Mouse (Mus musculus) T-cell, adult 2 months (primary cell): ENCODE measurements around the gene Add3.
A peak's percentile ranks its signal among the peaks of the same experiment; 100 is the strongest.

Source experiments
- DNase-seq: peaks from one replicate; pipeline ENCODE4 v3.0.0; 2022; ENCODE audit warnings: low spot score

Add3 gene

DNA sequence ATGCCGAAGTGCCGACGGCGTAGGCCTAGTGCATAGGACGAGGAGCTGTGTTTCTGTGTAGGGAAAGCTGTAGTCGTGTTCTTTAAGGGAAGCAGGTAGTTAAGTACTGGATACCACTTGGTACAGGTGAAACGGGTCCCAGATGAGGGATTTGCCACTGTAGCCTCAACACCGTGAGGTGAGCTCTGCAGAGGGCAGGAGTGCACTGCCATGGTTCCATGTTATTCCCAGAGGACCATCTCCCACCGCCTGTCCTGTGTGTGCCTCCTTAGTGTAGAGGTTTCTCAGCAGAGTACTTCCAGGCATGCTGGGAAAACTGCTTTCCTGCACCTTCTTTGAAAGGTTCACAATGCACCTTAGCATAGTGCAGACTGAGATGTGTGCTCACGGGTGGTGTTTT, 26.1 kb downstream of the Add3 start:
- no peak for DNase-seq

GRCm38 (mm10) chr19:53168576-53168975, 28.3 kb downstream of the Add3 start:
- no peak for DNase-seq

DNA sequence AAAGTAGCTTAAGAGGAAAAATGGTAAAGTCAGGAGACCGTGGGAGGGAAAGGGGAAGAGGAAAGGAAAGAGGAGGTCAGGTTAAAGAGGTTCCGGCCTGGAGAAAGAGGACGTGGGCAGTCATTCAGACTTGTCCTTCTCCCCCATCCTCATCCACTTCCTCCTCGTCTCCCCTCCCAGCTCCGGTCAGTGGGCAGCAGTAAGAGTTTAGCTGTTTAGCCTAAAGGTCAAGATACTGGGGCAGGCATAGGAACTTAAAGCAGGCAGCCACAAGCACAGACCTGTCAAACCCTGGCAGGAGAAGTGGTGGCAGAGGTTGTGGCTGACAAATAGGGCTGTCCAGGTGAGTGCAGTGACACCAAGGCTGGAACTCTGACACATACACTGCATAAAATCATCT, 30.4 kb downstream of the Add3 start:
- DNase-seq = no peak

- DNase-seq = no peak
Measured at GRCm38 (mm10) chr19:53174034-53174433, 33.8 kb downstream of the Add3 start.

DNA sequence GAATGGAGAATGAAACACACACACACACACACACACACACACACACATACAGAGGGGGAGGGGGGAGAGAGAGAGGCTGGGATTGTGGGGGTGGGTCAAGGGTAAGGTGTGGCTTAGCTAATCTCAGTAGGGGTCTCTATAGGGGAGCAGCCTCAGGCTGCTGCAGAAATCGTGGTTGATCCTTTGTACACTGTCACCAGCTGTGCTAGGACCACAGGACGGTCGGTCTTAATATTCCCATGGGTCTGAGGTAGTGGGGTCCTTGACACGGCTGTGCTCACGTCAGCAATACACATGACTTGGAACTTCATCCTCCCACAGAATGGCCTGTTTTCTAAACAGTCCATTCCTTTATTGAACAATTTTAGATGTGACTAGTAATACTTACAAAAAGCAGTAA, 35.3 kb downstream of the Add3 start:
- no peak for DNase-seq

- DNase-seq = no peak
Measured at GRCm38 (mm10) chr19:53176518-53176917, 36.3 kb downstream of the Add3 start.

DNA sequence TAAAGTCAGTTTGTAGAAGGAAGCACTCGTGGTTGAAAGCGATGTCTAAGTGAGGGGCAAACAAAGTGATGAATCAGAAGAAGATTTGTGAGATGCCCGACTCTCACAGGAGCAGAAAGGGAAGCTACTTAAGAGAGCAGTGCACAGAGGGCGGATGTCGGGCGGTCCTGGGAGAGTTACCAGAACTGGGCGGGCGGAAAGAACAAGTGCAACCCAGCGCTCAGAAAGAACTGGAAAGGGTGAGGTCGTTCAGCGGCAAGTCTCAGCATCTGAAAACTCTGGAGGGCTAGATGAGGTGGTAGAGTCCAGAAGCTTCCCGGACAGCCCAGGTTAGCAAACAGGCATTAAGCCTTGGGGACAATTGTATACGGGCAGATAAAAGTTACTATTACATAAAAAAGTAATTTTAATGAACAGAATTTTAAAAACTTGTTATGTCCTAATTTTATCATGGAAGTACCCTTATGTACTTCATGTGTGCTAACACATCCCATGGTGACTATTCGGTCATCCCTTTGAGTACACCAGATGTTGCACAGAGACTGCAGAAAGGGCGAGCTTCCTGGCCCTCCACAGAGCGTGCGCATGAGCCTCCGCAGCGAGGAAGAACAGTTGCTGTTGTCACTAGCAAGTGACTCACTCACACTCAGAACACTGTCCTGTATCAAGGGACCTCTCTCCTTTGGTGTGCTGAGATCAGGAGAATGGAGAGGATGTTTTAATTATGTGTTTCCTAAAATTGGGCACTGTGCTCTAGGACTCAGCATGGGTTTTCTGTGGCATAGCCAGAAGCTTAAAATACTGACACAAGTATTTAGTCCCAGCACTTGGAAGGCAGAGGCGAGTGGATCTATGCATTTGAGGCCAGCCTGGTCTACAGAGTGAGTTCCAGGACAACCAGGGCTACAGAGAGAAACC, 38.6 kb downstream of the Add3 start:
- no peak for DNase-seq

- DNase-seq = no peak
Measured at GRCm38 (mm10) chr19:53180168-53180803, 40.0 kb downstream of the Add3 start.

- no peak for DNase-seq
Measured at GRCm38 (mm10) chr19:53181003-53181861, 41.0 kb downstream of the Add3 start.

GRCm38 (mm10) chr19:53183620-53184019, 43.4 kb downstream of the Add3 start:
- DNase-seq = no peak

DNA sequence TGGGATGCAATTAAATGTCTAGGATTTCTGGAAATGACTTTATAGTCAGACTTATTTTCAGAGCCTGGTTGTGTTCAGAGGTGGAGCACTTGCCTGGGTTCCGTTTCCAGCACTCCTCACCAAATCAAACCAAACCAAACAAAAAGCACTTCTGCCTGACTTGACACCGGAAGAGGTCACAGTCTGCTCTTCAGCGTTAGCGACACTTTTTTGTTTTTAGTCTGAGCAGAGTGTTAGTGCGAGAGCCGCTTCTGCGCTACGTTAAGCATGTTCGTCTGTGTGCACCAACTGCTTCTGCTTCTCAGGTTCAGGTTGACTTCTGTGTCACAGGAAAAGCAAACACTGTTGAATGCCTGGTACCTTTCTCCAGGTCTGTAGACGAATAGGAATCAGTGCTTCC, 44.0 kb downstream of the Add3 start:
- DNase-seq = peak; percentile 79

DNA sequence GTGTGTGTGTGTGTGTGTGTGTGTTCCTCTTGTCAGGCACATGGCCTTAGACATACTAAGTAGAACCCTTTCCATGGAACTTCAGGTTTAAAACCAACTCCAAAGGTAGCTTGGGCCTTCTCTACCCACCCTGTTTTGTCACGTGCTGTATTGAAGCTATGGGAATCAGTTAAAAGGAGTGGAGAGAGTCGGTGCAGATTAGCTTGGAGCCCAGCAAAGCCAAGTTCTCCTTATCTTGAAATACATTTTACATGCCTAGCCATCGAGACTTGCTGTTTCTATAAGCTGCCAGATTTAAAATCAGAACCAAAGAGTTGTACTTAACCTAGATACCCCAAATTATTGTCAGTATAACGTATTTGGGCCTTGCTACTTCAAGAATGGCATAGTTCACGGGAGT, 44.7 kb downstream of the Add3 start:
- DNase-seq = no peak

DNA sequence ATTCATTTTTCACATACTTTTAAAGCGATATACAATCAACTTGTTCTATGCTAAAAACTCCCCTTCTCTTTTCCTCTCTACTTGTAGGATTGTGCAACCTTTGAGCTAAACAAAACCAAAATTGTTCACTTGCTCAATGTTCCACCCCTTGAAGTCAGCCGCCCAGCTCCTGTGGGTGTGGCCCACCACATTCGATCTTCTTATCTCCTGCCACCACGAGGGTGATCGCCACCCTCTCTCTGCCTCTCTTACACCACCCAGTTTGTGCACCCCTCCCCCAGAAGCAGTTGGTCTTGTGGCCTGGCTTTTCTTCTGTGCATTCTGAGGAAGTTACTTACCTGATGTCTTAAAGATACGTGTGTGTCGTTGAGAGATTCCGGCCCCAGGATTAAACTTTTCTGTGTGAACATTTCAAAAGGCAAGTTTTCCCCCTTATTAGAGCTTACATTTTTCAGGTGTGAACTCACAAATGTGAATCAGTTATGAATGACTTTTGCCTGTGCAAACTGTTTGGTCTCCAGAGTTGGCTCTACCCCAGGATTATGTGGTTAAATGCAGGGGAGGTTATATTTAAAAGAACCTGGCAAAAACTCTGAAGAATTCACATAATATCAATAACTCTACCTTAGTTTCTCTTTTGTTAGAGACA, 45.4 kb downstream of the Add3 start:
- DNase-seq = peak; percentile 92

GRCm38 (mm10) chr19:53186456-53186855, 46.2 kb downstream of the Add3 start:
- DNase-seq = no peak

- DNase-seq = peak; percentile 52
Measured at GRCm38 (mm10) chr19:53187533-53187932, 47.3 kb downstream of the Add3 start.

DNA sequence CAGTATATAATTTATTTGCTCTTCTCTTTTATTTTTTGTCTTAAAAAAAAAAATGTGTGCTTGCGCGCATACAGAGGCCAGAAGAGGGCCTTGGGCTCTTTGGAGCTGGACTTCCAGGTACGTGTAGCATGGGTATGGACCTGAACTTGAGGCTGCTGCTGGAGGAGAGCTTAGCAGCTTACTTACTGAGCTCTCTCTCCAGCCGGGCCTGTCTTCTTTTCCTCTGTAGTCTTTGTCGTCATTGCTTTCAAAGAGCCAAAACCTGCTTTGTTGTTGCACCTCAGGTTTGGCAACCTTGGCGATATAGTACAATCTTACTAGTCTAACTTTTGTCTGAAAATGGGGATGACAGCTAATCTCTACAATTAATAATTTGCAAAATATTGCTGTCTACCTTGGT, 47.9 kb downstream of the Add3 start:
- peak; percentile 70 for DNase-seq

GRCm38 (mm10) chr19:53188724-53189220, 48.5 kb downstream of the Add3 start:
- DNase-seq = no peak

- peak; percentile 74 for DNase-seq
Measured at GRCm38 (mm10) chr19:53189736-53190135, 49.5 kb downstream of the Add3 start.

GRCm38 (mm10) chr19:53190232-53190631, 50.0 kb downstream of the Add3 start:
- DNase-seq = no peak

DNA sequence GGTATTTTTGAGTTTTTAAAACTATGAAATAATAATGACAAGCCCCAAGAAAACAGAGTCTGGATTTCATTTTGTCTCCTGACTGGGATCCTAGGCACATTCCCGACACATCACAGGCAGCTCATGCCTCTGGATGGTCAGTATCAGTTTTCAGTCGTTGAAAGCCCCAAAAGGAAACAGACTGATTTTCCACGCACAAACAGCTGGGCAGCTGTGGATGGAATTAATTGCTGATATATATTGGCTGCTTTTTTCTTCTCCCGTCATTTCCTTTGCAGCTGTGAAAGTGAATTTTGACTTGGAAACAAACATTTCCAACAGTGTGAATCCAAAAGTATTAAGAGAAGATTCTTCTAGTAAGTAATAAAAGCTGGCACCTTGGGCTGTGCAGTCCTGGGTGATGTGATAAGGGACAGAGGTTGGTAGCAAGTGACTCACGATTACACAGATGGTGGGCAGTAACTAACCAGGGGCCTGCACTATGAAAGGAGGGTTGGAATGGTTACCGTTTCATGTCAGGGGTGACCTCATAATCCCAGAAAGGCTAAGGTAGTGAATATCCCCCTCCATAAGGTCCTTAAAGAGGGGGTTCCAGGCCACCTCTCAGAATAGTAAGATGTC, 51.7 kb downstream of the Add3 start:
- no peak for DNase-seq

DNA sequence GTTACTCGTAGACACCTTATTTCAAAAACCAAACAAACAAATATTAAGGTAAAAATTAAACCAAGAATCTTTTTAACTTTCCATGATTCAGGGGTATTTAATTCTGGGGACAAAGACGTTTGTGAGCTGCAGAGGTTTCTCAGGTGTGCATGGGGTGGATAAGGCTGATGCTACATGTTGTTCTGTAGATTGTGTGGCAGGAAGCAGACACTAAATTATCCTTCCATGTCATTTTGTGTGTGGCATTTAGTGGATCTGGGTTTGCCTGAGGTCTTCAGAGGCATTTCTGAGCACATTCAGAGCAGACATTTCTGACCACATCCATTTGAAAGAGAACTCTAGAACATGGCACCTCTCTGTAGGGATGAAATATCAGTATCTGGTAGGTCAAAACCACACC, 52.9 kb downstream of the Add3 start:
- no peak for DNase-seq
